Mouse (Mus musculus) ES-E14 (cell line): Measurements from ENCODE around the gene Dpp4.

ENCODE experiments used
- CHD2 ChIP-seq: IDR thresholded peaks from 2 replicates; pipeline ENCODE4 v1.6.1; 2014; ENCODE audit warnings: mild to moderate bottlenecking, low read depth, low read length, inconsistent platforms
- MAFK ChIP-seq: IDR thresholded peaks from 2 replicates; pipeline ENCODE4 v1.6.1; 2014; ENCODE audit warnings: mild to moderate bottlenecking, low read depth, low read length, inconsistent platforms; ENCODE audit not compliant: insufficient read depth
- ZC3H11A ChIP-seq: IDR thresholded peaks from 2 replicates; pipeline ENCODE4 v1.6.1; 2012; ENCODE audit warnings: low read depth, mild to moderate bottlenecking, inconsistent platforms, low read length, borderline replicate concordance
- ZNF384 ChIP-seq: IDR thresholded peaks from 2 replicates; pipeline ENCODE4 v1.6.1; 2012; ENCODE audit warnings: low read depth, low read length, inconsistent platforms

DNA sequence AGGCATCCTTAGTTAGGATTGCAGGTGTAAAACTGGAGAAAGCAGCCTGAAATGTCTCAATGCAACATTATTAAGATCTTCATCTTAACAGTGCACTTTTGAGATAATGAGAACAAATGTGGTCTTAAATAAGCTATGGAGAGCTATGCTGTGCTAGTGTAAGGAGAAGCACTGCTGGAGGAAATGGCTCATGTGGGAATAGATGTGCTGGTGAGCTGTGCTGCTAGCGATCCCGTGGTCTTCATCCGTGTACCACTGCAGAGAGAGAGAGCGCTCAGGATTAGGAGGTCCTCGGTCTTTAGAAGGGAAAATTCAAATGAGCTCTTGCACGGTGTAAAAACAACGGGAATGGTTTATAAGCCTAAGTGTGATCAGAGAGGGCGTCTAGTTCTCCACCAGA lies 79.6 kb downstream of the Dpp4 start:
- TF ChIP-seq CHD2: no peak
- no peak for TF ChIP-seq MAFK
- TF ChIP-seq ZNF384: no peak
- TF ChIP-seq ZC3H11A: no peak
